ENCODE assay signal across 8 mouse cellular contexts in genomic region chr1:93506944-93507676, GRCm38 (mm10). TPM values are rescaled to one million over a fixed set of nuclear protein-coding genes. Genes with fewer than 3 reads are reported as not detected.
DNase-seq lines count a peak whose midpoint lies in the region; ATAC-seq and TF ChIP-seq lines count a peak whose summit lies in the region.

No protein-coding gene starts in this region.

- no peak overlapping the region for H3K4me2 ChIP-seq in limb, embryonic 14.5 days (replicated peaks; ENCODE audit: low read depth, low read length, severe bottlenecking)

- no peak overlapping the region for H3K4me3 ChIP-seq in lung, adult 2 months (replicated peaks; ENCODE audit: extremely low read depth, low read depth, low read length)
- no peak overlapping the region for H3K4me3 ChIP-seq in limb, embryonic 14.5 days (replicated peaks; ENCODE audit: low read length)

- no peaks in the 10 kb centered on the region for H3K4me1 ChIP-seq in lung, adult 2 months (ENCODE audit: control insufficient read depth, insufficient read depth, low read length)
- H3K4me1 ChIP-seq in limb, embryonic 14.5 days (ENCODE audit: control insufficient read depth, insufficient read depth, low read length), result no peaks in the 10 kb centered on the region

- no peak overlapping the region for H3K9ac ChIP-seq in limb, embryonic 14.5 days (ENCODE audit: low read depth, low read length, severe bottlenecking)

- no peaks in the 10 kb centered on the region for H3K9me3 ChIP-seq in limb, embryonic 14.5 days (ENCODE audit: control insufficient read depth, low read length)

- DNase-seq in cerebellum, adult 9-11 months, result peak; percentile 11
- no peak for DNase-seq in cerebellum, adult 11-12 months
- DNase-seq in lung, adult 2 months, result no peak
- DNase-seq in lung, adult 18-20 months, result no peak
- DNase-seq in embryo, embryonic 11.5 days (ENCODE audit: low read depth, low spot score), result peak; percentile 16
- DNase-seq in limb, embryonic 14.5 days (ENCODE audit: low spot score), result peak; percentile 86
- peak; percentile 23 for DNase-seq in retina, adult 2 months (ENCODE audit: low read depth, low spot score)
- DNase-seq in ovary, postnatal 36 days (ENCODE audit: low spot score), result no peak

- WGBS in lung, adult 2 months, result 54% methylated on average over 10 of the region's 10 CpGs
- WGBS in limb, embryonic 14.5 days, result 53% methylated on average over 10 of the region's 10 CpGs

- no peaks in the 10 kb centered on the region for H3K27me3 ChIP-seq in limb, embryonic 14.5 days (ENCODE audit: control insufficient read depth, insufficient read depth, low read length)

- no peak for ATAC-seq in limb, embryonic 14.5 days (ENCODE audit: low FRiP score, low read depth)

- peak; percentile 15; the same call in 1 of the 2 replicates for TF ChIP-seq CTCF in lung, adult 2 months (IDR thresholded peaks at IDR 0.05; ENCODE audit: insufficient read depth, low read length)

- H3K27ac ChIP-seq in limb, embryonic 14.5 days (replicated peaks; ENCODE audit: low read depth, low read length), result no peak overlapping the region

- no peak for TF ChIP-seq POLR2A in lung, adult 2 months (IDR thresholded peaks at IDR 0.05; ENCODE audit: borderline replicate concordance, extremely low read depth, low read depth, low read length)
- TF ChIP-seq POLR2A in limb, embryonic 14.5 days (IDR thresholded peaks at IDR 0.05; ENCODE audit: borderline replicate concordance, extremely low read depth, insufficient read depth, insufficient read length), result no peak

- H3K36me3 ChIP-seq in limb, embryonic 14.5 days (ENCODE audit: control insufficient read depth, insufficient read depth, low read length), result peaks cover 60% of the 10 kb centered on the region

RNA-seq across cellular contexts. Expression of gene Farp2, which starts 4.8 kb away (rescaled TPM):
- 4.2 and 4.7 TPM in 2 replicates for polyA plus RNA-seq in lung, adult 2 months (2012; rRNA removed)
- polyA plus RNA-seq in limb, embryonic 14.5 days (2012; rRNA removed), result 8.7 and 9.3 TPM in 2 replicates
- polyA plus RNA-seq in limb, embryonic 14.5 days (2014; fragmentation: Nextera tagmentation; extraction: Ambion mirVana), result 7.5 and 9.2 TPM in 2 replicates

RNA-seq across cellular contexts. Expression of gene Hdlbp, which starts 28.5 kb away (rescaled TPM):
- 52.2 and 61.2 TPM in 2 replicates for polyA plus RNA-seq in lung, adult 2 months (2012; rRNA removed)
- polyA plus RNA-seq in limb, embryonic 14.5 days (2012; rRNA removed), result 169 and 196 TPM in 2 replicates
- polyA plus RNA-seq in limb, embryonic 14.5 days (2014; fragmentation: Nextera tagmentation; extraction: Ambion mirVana), result 163 and 180 TPM in 2 replicates

Comparison
In these comparisons a context has a peak if more than half of its experiments do, and no peak if none do; other contexts are left out.
1. DNase-seq: peak in cerebellum, adult 9-11 months (single experiment), embryo, embryonic 11.5 days (single experiment), limb, embryonic 14.5 days (single experiment) and retina, adult 2 months (single experiment); none in cerebellum, adult 11-12 months (single experiment), lung, adult 2 months (single experiment), lung, adult 18-20 months (0 of 2) and ovary, postnatal 36 days (single experiment).